Comparison of ENCODE assay signal across 8 mouse cellular contexts in the genomic region with DNA sequence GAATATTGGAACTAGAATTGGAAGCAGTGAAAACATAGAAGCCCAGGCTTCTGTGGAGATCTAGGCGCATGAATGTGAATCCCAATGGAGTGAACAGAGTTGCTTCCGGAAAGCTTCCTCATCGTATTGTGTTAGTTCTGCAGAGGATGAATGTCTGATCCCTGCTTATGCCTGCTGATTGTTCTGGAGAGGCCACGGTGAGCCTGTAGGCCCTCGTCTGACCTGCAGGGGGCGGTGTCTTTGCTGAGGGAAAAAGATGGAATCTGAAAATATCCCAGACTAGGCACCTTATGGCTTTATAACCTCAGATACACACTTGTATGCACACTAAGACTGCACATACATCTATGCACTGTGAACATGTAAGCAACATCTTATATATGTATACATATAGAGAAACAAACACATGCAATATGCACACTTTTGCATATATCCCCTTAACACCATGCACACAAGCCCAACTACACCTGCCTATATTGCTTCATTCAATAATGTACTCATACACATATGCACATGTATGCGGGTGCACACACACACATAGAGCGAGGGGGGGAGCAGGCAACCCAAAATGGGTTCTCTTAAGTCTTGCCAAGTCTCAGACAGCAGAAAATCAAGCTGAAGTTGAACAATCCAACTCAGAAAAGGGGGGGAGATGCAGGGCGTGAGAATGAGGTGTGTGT.
A peak's percentile ranks its signal among the peaks of the same experiment; 100 is the strongest.
DNase-seq lines count a peak whose midpoint lies in the region; ATAC-seq and TF ChIP-seq lines count a peak whose summit lies in the region.

No protein-coding gene starts in this region.

- no peaks in the 10 kb centered on the region for H3K36me3 ChIP-seq in heart, adult 2 months (ENCODE audit: control insufficient read depth, insufficient read depth, low read length)
- no peaks in the 10 kb centered on the region for H3K36me3 ChIP-seq in heart, embryonic 12.5 days
- no peaks in the 10 kb centered on the region for H3K36me3 ChIP-seq in thymus, adult 2 months (ENCODE audit: control insufficient read depth, insufficient read depth, low read length)
- no peaks in the 10 kb centered on the region for H3K36me3 ChIP-seq in hindbrain, embryonic 13.5 days

- H3K27me3 ChIP-seq in heart, adult 2 months (ENCODE audit: control insufficient read depth, insufficient read depth, low read length), result no peaks in the 10 kb centered on the region
- peaks cover 49% of the 10 kb centered on the region for H3K27me3 ChIP-seq in heart, embryonic 12.5 days (replicated peaks)
- H3K27me3 ChIP-seq in thymus, adult 2 months (ENCODE audit: control insufficient read depth, insufficient read depth, low read length), result no peaks in the 10 kb centered on the region
- peaks cover 57% of the 10 kb centered on the region for H3K27me3 ChIP-seq in hindbrain, embryonic 13.5 days

- H3K27ac ChIP-seq in heart, adult 2 months, result no peak overlapping the region
- H3K27ac ChIP-seq in heart, embryonic 12.5 days (ENCODE audit: poor library complexity, severe bottlenecking), result no peak overlapping the region
- H3K27ac ChIP-seq in thymus, adult 2 months (ENCODE audit: control insufficient read depth, insufficient read depth, low read length), result no peak overlapping the region
- H3K27ac ChIP-seq in hindbrain, embryonic 13.5 days, result no peak overlapping the region

- H3K79me2 ChIP-seq in heart, adult 2 months (replicated peaks; ENCODE audit: control insufficient read depth, insufficient read depth, low read length), result no peaks in the 10 kb centered on the region

- 49% methylated on average over 9 of the region's 9 CpGs for WGBS in heart, adult 2 months
- WGBS in heart, embryonic 12.5 days, result 55% methylated on average over 9 of the region's 9 CpGs
- WGBS in thymus, adult 2 months, result 55% methylated on average over 9 of the region's 9 CpGs
- 45% methylated on average over 9 of the region's 9 CpGs for WGBS in hindbrain, embryonic 13.5 days

- DNase-seq in heart, adult 2 months, result peak in 1 of 2 experiments; percentile 54
- peak; percentile 23 for DNase-seq in thymus, adult 2 months
- DNase-seq in thymus, adult 18-20 months, result no peak
- peak; percentile 27 for DNase-seq in embryo, embryonic 11 days
- peak; percentile 66 for DNase-seq in lung, postnatal 36 days
- DNase-seq in urinary bladder, adult 2 months (ENCODE audit: low spot score), result no peak

- TF ChIP-seq POLR2A in heart, adult 2 months (IDR thresholded peaks at IDR 0.05; ENCODE audit: insufficient read depth, low read depth, low read length), result no peak
- no peak for TF ChIP-seq POLR2A in thymus, adult 2 months (IDR thresholded peaks at IDR 0.05; ENCODE audit: control insufficient read depth, extremely low read depth, insufficient read depth, low read length, poor library complexity)

- peak; percentile 76 for TF ChIP-seq CTCF in heart, adult 2 months (IDR thresholded peaks at IDR 0.05)
- no peak for TF ChIP-seq CTCF in thymus, adult 2 months (IDR thresholded peaks at IDR 0.05; ENCODE audit: borderline replicate concordance, control insufficient read depth, extremely low read depth, insufficient read depth, low read length, poor library complexity)

- H3K4me3 ChIP-seq in heart, adult 2 months, result no peak overlapping the region
- no peak overlapping the region for H3K4me3 ChIP-seq in heart, embryonic 12.5 days
- H3K4me3 ChIP-seq in thymus, adult 2 months (ENCODE audit: control insufficient read depth, insufficient read depth, low read length), result no peak overlapping the region
- H3K4me3 ChIP-seq in hindbrain, embryonic 13.5 days, result no peak overlapping the region

- H3K4me2 ChIP-seq in heart, embryonic 12.5 days, result no peak overlapping the region
- H3K4me2 ChIP-seq in hindbrain, embryonic 13.5 days, result no peak overlapping the region

- H3K4me1 ChIP-seq in heart, adult 2 months (ENCODE audit: control insufficient read depth, insufficient read depth, low read length), result no peaks in the 10 kb centered on the region
- H3K4me1 ChIP-seq in heart, embryonic 12.5 days (replicated peaks), result peaks cover 15% of the 10 kb centered on the region
- no peaks in the 10 kb centered on the region for H3K4me1 ChIP-seq in thymus, adult 2 months (replicated peaks; ENCODE audit: control insufficient read depth, insufficient read depth, low read length)
- H3K4me1 ChIP-seq in hindbrain, embryonic 13.5 days (replicated peaks), result 0 out of 2 replicates have a peak, but pooled peaks cover 2% of the 10 kb centered on the region

- H3K9ac ChIP-seq in heart, adult 2 months (ENCODE audit: low read depth, low read length), result no peak overlapping the region
- H3K9ac ChIP-seq in heart, embryonic 12.5 days, result no peak overlapping the region
- H3K9ac ChIP-seq in hindbrain, embryonic 13.5 days, result no peak overlapping the region

- TF ChIP-seq EP300 in heart, adult 2 months (IDR thresholded peaks at IDR 0.05; ENCODE audit: insufficient read depth, low read depth, low read length), result no peak

- ATAC-seq in heart, embryonic 12.5 days (ENCODE audit: insufficient number of reproducible peaks, low FRiP score), result no peak
- no peak for ATAC-seq in hindbrain, embryonic 13.5 days (ENCODE audit: low FRiP score)

- no peaks in the 10 kb centered on the region for H3K9me3 ChIP-seq in heart, embryonic 12.5 days (replicated peaks)
- no peaks in the 10 kb centered on the region for H3K9me3 ChIP-seq in hindbrain, embryonic 13.5 days

- intact Hi-C loops in heart, adult 2 months (cut with DNase I), result loop anchor here (1.0 kb wide), 2 partner anchors 120 to 171 kb away; no protein-coding TSS in a partner anchor

Comparison
In these comparisons a context has a peak if more than half of its experiments do, and no peak if none do; other contexts are left out.
1. DNase-seq: peak in thymus, adult 2 months (single experiment), embryo, embryonic 11 days (single experiment) and lung, postnatal 36 days (single experiment); none in thymus, adult 18-20 months (0 of 2) and urinary bladder, adult 2 months (single experiment).